Mouse (Mus musculus) ES-E14 (cell line): ENCODE measurements at regions not wholly inside any gene's neighbourhood (a gene's known extent, or its start where the extent isn't known, plus 50 kb on each side); places are given as distances from the start of the nearest gene placed in this dataset.

Experiments
- HCFC1 ChIP-seq: IDR thresholded peaks from 2 replicates; pipeline ENCODE4 v1.6.1; 2012; ENCODE audit warnings: low read length, inconsistent platforms, borderline replicate concordance; ENCODE audit not compliant: insufficient read depth
- MAFK ChIP-seq: IDR thresholded peaks from 2 replicates; pipeline ENCODE4 v1.6.1; 2014; ENCODE audit warnings: mild to moderate bottlenecking, low read depth, low read length, inconsistent platforms; ENCODE audit not compliant: insufficient read depth
- ZC3H11A ChIP-seq: IDR thresholded peaks from 2 replicates; pipeline ENCODE4 v1.6.1; 2012; ENCODE audit warnings: low read depth, mild to moderate bottlenecking, inconsistent platforms, low read length, borderline replicate concordance
- ZNF384 ChIP-seq: IDR thresholded peaks from 2 replicates; pipeline ENCODE4 v1.6.1; 2012; ENCODE audit warnings: low read depth, low read length, inconsistent platforms

GRCm38 (mm10) chr6:100937802-100938201 lies 104.4 kb downstream of the Ppp4r2 start:
- TF ChIP-seq MAFK (no peak), ZNF384 (no peak), HCFC1 (no peak), ZC3H11A (no peak)
